Mouse (Mus musculus) C2C12 (cell line): ENCODE measurements around the gene Sertad1. TPM values are rescaled to one million over a fixed set of nuclear protein-coding genes. Genes with fewer than 3 reads are reported as not detected.

Experiments used
- H3K27me3 ChIP-seq: one replicate; pipeline ENCODE4 v1.6.1; 2011; ENCODE audit not compliant: control insufficient read depth, insufficient read depth, insufficient read length
- H3K36me3 ChIP-seq: one replicate; pipeline ENCODE4 v1.6.1; 2011; ENCODE audit not compliant: control insufficient read depth, insufficient read depth
- H3K4me3 ChIP-seq: one replicate; pipeline ENCODE4 v1.5.1; 2011; ENCODE audit warnings: mild to moderate bottlenecking, control low read depth; ENCODE audit not compliant: poor library complexity, insufficient read depth, severe bottlenecking
- H3K79me2 ChIP-seq: one replicate; pipeline ENCODE4 v1.6.1; 2011; ENCODE audit not compliant: control insufficient read depth, insufficient read depth
- H3K79me3 ChIP-seq: one replicate; pipeline ENCODE4 v1.6.1; 2011; ENCODE audit warnings: low read depth, control low read depth
- H3ac ChIP-seq: one replicate; pipeline ENCODE3; 2011; ENCODE audit warnings: low read depth; ENCODE audit not compliant: control insufficient read depth, insufficient read length
- CEBPB ChIP-seq: IDR thresholded peaks from one replicate; pipeline ENCODE4 v1.6.1; 2011; ENCODE audit warnings: low read depth, mild to moderate bottlenecking, control low read depth, moderate library complexity
- CTCF ChIP-seq: IDR thresholded peaks from one replicate; pipeline ENCODE4 v1.5.1; 2011; ENCODE audit not compliant: control insufficient read depth, insufficient read depth, insufficient read length
- FOSL1 ChIP-seq: IDR thresholded peaks from one replicate; pipeline ENCODE4 v1.8.0; 2011; ENCODE audit warnings: mild to moderate bottlenecking, low read length; ENCODE audit not compliant: poor library complexity, insufficient read depth, severe bottlenecking
- MAX ChIP-seq: IDR thresholded peaks from one replicate; pipeline ENCODE4 v1.6.1; 2011; ENCODE audit warnings: mild to moderate bottlenecking, control low read depth
- MYOD1 ChIP-seq: IDR thresholded peaks from one replicate; pipeline ENCODE4 v1.6.1; 2011; ENCODE audit warnings: low read depth; ENCODE audit not compliant: control insufficient read depth, insufficient read length
- MYOG ChIP-seq: IDR thresholded peaks from one replicate; pipeline ENCODE4 v1.6.1; 2011; ENCODE audit not compliant: control insufficient read depth, insufficient read length; ENCODE audit errors: extremely low read depth
- USF1 ChIP-seq: IDR thresholded peaks from one replicate; pipeline ENCODE4 v1.6.1; 2011; ENCODE audit warnings: low read depth, mild to moderate bottlenecking, control low read depth, moderate library complexity
- polyA plus RNA-seq: library from polyadenylated mRNA; unstranded; fragments of >200 nt; fragmentation: generic; extraction: Trizol; gene quantifications from one replicate; pipeline ENCODE4 v1.2.1, GENCODE M21; 2012; ENCODE audit warnings: missing spikeins

Sertad1 gene
- polyA plus RNA-seq, 1 experiment: 87.3 TPM

GRCm38 (mm10) chr7:27467648-27468047 is 19.1 kb upstream of the Sertad1 start:
- no peak overlapping the region for H3K4me3 ChIP-seq
- no peaks in the 10 kb centered on the region for H3K79me3 ChIP-seq
- H3K36me3 ChIP-seq: no peaks in the 10 kb centered on the region
- no peaks in the 10 kb centered on the region for H3K27me3 ChIP-seq
- H3K79me2 ChIP-seq: no peaks in the 10 kb centered on the region
- no peak overlapping the region for H3ac ChIP-seq
- TF ChIP-seq MYOD1 (no peak), MYOG (no peak), MAX (no peak), CTCF (no peak), USF1 (no peak)

GRCm38 (mm10) chr7:27471390-27472120 is 15.2 kb upstream of the Sertad1 start:
- Histone ChIP-seq H3K79me3 (peaks cover 13% of the 10 kb centered on the region), H3ac (no peak overlapping the region), H3K36me3 (peaks cover 12% of the 10 kb centered on the region), H3K79me2 (peaks cover 24% of the 10 kb centered on the region), H3K27me3 (no peaks in the 10 kb centered on the region), H3K4me3 (no peak overlapping the region)
- no peak for TF ChIP-seq MYOG
- no peak for TF ChIP-seq USF1

GRCm38 (mm10) chr7:27472596-27472995 is 14.1 kb upstream of the Sertad1 start:
- H3K4me3 ChIP-seq: peak overlapping the region; percentile 52

DNA sequence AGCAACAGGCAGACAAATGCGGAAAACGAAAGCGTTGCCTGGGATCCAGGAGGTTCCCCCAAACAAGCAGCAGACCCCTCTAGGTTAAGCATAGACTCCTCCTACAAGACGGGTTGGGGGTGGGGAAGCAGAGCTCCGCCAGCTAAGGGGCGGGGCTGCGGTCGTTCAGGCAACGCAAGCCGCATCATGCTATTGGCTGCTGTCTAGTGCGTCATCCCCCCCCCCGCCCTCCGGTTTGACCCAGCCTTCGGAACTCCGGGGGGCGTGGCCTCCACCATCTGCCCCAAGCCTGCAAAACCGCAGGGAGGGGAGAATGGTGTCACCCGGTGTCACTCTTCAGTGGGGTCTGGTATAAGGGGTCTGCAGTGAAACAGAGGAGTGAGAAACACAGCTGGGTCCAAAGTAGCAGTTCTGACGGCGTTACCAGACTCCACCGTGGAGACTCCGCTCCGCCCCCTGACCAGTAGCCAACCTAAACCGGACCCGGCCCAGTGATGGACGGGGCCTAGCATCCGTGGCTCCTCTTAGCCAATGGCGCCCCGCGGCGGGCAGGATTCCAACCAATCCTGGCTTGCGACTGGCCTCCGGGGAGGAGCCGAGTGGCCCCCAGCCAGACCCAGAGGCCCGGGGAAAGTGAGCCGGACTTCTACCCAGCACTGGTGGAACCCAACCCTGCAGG is 13.4 kb upstream of the Sertad1 start, which contains the start of gene Sertad3:
TSS of gene Sertad3 (plus strand) at position 613 of the 679 bp plus-strand sequence.
- Histone ChIP-seq H3K79me2 (peaks cover 24% of the 10 kb centered on the region), H3K27me3 (no peaks in the 10 kb centered on the region), H3K79me3 (peaks cover 13% of the 10 kb centered on the region), H3K36me3 (peaks cover 17% of the 10 kb centered on the region), H3K4me3 (peak within 1 kb of the TSS; percentile 52), H3ac (peak within 1 kb of the TSS; percentile 82)
- peak; percentile 14 for TF ChIP-seq MAX
- TF ChIP-seq MYOD1: no peak

More at GRCm38 (mm10) chr7:27472596-27472995, 14.1 kb upstream of the Sertad1 start:
- H3K79me2 ChIP-seq: peaks cover 24% of the 10 kb centered on the region
- no peaks in the 10 kb centered on the region for H3K27me3 ChIP-seq
- no peak for TF ChIP-seq USF1
- TF ChIP-seq CTCF: no peak
- TF ChIP-seq MYOD1: no peak
- TF ChIP-seq CEBPB: no peak
- TF ChIP-seq FOSL1: no peak
- no peak for TF ChIP-seq MAX
- no peak for TF ChIP-seq MYOG
- peaks cover 17% of the 10 kb centered on the region for H3K36me3 ChIP-seq
- H3K79me3 ChIP-seq: peaks cover 13% of the 10 kb centered on the region
- H3ac ChIP-seq: no peak overlapping the region

DNA sequence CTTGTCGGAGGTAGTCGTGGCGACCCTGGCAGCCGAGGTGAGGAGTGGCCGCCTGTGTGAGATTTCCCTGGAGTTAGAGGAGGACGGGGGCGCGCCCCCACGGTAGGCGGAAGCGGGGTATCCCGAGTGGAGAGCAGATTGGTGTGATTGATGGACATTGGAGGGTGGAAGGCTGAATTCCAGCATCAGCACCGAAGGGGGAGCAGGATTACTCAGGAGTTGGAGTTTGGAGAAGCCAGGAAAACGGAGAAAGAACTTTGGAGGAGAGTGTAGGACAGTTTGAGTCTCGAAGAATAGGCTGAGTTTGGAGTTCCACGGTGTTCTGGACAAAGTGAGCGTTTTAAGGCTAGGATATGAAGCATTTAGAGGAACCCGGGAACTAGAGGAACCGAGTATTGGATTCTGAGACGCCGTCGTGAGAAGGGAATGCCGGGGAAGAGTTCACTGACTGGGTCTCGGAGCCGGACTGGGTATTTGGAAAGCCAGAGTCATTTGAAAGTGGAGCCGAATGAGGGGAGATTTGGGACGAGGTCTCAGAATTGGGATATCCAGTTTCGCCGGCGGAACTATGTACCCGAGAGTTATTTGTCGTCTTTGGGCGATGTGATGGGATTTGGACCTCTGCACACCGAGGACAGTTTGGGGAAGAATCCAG is 12.7 kb upstream of the Sertad1 start:
- peaks cover 24% of the 10 kb centered on the region for H3K79me2 ChIP-seq
- H3K27me3 ChIP-seq: no peaks in the 10 kb centered on the region
- H3ac ChIP-seq: peak overlapping the region; percentile 82
- H3K36me3 ChIP-seq: peaks cover 17% of the 10 kb centered on the region
- H3K79me3 ChIP-seq: peaks cover 13% of the 10 kb centered on the region
- TF ChIP-seq MYOG (no peak), CTCF (no peak), MAX (no peak), CEBPB (no peak), USF1 (no peak), MYOD1 (no peak), FOSL1 (no peak)
- H3K4me3 ChIP-seq: peak overlapping the region; percentile 52

- no peak for TF ChIP-seq CEBPB
- TF ChIP-seq CTCF: peak; percentile 22
- H3K79me2 ChIP-seq: peaks cover 24% of the 10 kb centered on the region
- H3ac ChIP-seq: peak overlapping the region; percentile 82
- H3K36me3 ChIP-seq: peaks cover 17% of the 10 kb centered on the region
- H3K27me3 ChIP-seq: no peaks in the 10 kb centered on the region
- H3K79me3 ChIP-seq: peaks cover 13% of the 10 kb centered on the region
- H3K4me3 ChIP-seq: peak overlapping the region; percentile 52
Measured at GRCm38 (mm10) chr7:27474490-27474954, 12.2 kb upstream of the Sertad1 start.
